Mouse (Mus musculus): ENCODE measurements around the gene Gpha2.
A peak's percentile ranks its signal among the peaks of the same experiment; 100 is the strongest.

Gene Gpha2

DNA sequence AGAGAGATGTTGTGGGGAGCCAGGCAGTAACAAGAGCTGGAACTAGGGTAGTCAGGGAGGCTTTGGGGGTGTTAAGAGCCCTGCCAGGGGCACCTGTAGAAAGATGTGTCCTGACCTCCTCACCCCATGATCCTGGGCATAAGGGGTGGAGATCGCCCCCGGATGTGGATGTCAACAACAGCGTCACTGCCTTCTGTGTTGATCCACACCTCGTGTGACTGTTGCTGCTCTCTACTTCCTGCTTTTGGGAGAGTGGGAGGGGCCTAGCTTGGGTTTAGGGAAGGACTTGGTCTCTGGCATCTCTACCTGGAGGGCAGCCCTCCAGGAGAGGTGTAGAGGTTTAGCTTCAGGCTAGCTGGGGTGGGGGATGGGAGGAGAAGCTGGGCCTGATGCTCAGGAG is 16.1 kb downstream of the Gpha2 start:
- DNase-seq = peak; percentile 58

DNA sequence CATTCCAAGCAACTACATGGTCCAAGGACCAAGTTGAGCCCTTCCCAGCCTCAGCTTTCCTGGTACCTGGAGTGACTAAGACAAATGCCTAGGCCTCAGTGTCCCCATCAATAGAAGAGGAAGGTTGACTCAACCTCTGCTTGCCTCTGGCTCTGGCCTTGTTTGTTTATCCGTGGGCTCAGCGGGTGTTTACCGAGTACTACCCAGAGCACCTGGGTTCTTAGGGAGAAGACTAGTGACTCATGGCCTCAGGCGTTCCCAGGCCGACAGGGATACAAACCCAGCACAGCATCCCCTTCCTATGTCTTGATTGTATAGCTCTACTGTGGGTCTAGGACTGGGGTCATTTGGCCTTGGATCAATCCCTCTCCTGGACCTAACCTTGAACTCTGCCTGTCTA is 17.0 kb downstream of the Gpha2 start:
- DNase-seq = no peak

DNA sequence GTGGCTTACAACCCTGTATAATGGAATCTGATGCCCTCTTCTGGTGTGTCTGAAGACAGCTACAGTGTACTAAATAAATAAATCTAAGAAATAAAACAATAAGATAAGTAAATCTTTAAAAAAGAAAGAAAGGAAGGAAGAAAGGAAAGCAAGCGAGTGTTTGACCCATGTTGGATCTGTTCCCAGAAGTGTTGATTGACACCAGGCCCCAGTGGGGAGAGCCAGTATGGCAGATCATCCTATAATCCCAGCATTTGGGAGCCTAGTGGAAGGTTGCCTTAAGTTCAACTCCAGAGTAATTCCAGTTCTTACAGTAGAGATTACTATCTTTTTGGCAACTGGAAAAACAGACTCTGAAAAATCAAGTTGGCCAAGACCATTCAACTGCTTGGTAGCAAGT is 19.6 kb downstream of the Gpha2 start:
- DNase-seq = no peak

DNA sequence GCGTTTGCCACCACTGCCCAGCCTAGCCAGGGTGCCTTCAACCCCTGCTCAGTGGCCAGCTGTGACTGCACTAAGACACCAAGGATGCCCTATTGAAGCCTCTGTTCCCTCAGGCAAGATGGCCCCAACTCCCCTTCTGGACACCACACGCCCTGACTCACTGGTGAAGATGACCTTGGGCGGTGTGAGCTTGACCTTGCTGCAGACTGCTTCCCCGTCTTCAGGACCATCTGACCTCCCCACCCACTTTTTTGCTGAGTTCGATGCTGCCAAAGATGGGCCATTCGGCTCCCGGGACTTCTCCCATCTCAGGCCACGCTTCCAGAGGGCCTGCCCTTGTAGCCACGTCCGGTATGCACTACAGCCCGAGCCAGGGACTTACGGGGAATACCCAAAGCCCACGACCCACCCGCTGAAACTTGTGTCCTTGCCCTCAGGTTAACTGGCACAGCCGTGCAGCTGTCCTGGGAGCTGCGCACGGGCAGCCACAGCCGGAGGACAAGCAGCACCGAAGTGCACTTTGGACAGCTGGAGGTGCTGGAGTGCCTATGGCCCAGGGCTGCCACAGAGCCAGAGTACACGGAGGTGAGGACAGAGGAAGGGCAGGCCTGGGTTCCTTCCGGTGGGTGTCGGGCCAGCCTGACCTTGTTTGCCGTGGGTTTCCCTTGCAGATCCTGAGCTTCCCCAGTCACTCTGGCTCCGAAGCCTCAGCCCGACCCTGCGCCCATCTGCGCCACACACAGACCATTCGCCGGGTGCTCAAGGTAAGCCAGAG is 21.5 kb downstream of the Gpha2 start:
- no peak for DNase-seq

DNA sequence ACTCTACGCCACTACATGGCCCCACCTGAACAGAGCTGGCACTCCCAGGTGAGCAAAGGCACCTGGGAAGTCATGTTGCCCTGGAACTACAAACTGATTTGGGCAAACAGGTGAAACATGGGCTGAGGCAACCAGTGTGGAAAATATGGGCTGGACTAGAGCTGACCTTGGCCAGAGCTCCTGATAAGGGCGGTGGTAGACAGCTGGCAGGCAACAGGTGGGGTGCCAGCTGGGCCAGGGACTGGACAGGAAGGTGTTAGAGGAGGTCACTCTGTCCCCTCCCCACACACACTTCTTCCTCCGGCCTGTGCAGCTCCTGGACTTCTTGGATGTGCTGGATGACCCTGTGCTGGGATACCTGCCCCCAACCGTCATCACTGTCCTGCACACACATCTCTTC is 26.8 kb downstream of the Gpha2 start:
- no peak for DNase-seq

DNA sequence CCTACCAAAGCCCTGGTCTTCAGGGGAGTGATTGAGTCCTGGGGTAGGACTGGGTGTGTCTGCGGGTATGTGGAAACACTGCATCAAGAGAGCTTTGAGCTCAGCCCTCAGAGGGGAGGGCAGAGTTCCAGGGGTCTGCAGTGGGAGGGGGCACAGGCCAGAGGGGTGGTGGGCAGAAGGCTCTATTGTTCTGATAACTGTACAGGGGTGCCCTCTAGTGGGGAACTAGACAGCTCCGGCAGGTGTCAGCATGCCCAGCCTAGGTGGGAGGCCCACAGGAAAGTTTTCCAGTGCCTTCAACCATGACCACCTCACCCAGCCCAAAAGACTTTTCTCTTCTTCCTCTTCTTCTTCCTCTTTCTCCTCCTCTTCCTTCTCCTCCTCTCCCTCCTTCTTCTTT is 34.2 kb downstream of the Gpha2 start:
- peak; percentile 67 for DNase-seq

DNA sequence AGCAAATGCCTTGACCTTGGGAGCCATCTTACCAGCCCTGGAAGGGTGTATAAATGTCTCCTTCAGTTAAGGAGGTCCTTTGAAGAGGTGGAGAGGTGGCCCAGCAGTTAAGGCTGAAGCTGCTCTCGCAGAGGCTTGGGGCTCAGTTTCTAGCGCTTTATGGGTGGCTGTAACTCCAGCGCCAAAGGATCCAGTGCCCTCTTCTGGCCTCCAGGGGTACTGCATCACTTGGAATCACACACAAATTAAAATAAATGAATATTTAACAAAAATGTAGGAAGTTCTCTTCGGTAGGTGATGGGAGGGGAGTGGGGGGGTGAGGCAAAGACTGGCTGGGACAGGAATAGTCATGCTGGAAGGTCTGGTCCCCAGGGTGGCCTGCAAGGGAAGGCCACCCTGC is 34.8 kb downstream of the Gpha2 start:
- no peak for DNase-seq

DNA sequence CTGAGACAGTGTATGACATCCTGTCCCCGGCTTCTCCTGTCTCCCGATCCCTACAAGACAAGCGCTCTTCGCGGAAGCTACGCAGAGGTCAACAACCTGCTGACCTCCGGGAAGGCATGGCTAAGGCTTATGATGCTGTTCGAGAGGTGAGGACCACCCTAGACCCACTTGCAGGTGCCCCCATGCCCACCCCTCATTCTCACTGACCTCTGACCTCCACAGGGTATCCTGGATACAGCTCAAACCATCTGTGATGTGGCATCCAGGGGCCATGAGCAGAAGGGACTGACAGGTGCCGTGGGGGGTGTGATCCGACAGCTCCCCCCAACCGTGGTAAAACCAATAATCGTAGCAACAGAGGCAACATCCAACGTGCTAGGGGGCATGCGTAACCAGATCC is 35.2 kb downstream of the Gpha2 start:
- no peak for DNase-seq

DNA sequence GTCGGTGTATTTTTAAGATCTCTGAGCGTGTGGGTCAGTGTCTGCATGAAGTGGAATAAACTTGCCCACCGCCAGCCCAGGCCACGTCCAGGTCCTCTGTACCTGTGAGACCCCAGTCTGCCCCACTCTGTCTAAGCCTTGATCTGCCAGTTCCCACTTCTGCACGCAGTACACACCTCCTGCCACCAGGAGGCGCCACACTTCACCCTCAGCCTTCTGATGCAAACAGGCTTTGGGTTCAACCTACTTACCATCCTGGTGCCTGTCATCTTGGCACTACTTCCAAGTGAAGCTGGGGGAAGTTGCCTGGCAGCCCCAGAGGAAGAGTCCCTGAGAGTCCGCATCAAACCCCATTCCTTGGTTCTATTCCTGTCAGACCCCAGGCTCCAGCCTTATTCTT is 36.0 kb downstream of the Gpha2 start:
- peak; percentile 78 for DNase-seq

DNA sequence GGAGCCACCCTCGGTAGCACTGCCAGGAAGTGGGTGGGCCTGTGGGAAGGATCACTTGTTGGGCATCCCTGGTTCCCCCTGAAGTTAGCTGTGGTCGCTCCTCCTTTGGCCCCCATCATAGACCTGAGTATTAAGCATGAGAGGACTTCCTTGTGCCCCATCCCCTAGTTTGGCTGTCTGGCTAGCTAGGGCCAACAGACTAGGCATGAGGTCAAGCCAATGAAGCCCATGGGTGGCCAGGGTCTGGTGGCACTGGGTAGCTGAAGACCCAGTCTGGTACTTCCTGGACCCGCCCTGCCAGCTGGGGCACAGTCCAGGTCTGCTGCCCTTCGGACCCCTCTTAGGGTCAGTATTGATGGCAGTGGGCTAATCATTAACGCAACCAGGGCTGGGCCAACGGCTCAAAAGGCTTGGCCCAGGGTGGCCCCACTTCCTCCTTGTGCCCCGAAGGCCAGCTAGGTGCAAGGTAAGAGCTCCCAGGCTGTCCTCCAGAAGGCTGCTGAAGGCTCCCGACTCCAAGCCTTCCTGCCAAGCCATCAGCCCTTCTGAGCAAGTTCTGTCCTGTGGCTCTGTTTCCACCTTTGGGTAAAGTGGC is 36.8 kb downstream of the Gpha2 start:
- no peak for DNase-seq

DNA sequence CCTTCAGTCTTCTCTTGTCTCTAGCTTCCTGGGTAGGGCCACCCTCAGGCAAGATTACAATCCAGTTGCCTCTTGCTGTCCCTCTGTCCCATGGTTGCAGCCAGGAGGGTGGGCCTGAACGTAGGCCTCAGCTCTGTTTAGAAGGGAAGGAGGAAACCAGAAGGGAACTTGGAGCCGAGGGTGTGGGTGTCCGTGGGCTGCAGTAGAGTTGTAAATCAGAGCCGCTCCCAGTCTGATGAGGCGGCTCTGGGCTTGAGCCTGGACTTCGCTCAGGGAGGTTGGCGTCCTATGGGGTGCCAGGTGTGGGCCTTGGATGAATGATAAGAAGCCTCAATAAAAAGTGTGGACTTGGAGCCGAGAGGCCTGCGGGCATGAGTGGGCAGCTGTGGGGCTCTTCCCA is 38.0 kb downstream of the Gpha2 start:
- DNase-seq = no peak

DNA sequence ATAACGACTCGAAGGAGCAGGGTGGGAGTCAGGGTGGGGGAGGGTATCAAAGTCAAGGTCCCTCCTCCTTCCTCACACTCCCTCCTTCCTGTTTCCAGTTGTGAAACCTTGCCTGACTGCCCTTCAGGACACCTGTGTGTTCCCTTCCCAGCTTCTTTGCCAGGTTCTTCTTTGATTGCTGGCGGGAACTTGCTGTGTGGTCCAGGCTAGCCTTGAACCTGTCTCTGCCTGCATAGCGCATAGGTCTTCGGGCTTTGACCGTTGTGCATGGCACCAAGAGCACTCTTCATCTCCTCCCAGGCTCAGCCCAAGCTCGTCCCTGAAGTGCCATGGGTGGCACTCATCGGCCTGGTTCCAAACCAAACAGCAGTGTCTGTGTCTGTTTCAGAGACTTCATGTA is 38.8 kb downstream of the Gpha2 start:
- DNase-seq = no peak

DNA sequence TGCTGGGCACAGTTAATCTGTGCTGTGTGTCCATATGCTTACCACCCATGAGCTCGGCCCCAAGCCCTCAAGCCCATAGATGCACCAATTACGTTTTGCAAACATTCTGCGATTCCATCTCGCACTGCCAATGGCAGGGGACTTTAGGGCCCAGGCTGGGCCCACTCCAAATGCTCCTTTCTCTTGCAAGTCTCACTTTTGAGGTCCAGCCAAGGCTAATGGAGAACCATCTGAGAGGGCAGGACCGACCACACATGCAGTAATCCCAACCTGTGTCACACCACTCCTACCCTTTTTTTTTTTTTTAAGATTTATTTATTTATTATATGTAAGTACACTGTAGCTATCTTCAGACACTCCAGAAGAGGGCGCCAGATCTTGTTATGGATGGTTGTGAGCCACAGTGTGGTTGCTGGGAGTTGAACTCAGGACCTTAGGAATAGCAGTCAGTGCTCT is 39.6 kb downstream of the Gpha2 start:
- no peak for DNase-seq

DNA sequence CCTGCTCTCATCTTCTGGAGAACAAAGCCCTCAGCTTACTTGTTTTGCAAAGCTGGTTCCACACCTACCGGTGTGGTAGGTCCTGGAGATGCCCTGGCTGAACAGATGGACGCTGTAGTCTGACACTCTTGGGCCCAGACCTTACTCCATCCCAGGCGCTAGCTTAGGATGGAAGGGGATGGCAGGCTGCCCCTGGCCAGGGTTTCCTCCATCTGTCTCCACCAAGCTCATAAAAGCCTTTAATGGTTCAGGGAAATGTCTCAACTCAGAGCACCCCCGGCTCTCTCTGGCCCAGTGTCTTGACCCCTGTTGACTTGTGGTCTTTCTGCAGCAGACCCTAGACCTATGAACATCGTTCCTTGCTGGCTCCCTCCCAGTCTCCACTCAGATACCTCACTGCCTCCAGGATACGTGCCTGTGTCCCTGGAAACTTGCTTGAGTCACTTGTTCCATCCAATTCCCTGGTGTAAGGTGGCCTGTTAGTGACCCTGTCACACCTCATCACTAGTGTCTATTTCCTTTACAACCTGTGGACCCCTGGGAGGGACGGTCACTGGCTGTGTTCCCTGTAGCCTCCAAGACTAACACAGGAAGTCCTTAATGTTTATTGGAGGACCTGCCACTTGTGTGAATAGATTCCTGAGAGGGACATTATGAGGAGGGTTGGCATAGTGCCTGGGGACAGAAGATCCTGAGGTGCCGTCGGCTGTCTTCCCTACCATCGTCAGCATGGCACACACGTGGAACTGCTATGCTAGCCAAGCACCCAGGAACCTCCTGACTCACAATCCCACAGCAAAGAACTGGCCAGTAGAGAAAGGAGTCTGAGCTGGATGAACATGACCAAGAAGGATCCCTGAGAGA is 41.4 kb downstream of the Gpha2 start:
- DNase-seq = no peak

DNA sequence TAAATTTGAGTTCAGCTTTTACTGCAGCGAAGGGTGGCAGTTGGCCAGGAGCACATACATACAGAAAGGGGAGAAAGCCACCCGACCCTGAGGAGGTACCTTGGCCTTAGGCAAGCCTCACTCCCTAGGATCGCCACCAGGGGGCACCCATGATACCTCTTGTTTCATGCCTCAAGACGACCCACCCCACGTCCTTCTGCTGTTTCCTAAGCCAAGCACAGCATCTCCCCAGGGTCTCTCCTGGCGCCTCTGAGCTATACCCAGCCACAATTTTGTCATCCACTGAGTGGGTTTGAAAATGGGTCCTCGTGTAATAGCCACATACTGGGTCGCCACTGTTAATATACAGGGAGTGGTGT is 42.0 kb downstream of the Gpha2 start:
- peak; percentile 91 for DNase-seq

DNA sequence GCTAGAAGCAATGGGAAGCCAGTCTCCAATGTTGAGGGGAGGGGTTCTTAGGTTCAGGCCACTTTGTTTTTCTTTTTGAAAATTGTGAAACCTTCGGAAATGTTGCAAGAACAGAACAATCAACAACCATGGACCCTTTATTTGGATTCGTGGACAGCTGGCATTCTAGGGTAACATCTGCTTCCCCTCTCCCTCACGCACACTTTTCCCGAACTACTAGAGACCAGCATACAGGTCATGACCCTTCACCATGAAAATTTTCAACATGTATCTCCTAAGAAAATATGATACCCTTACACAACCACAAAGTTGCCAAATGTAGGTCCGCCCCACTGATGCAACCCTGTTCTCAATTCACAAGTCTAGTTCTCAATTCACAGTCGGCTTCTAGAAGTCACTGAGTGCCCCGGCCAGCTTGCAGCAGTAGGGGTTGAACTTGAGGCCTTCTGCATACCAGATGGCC is 42.5 kb downstream of the Gpha2 start:
- DNase-seq = no peak

DNA sequence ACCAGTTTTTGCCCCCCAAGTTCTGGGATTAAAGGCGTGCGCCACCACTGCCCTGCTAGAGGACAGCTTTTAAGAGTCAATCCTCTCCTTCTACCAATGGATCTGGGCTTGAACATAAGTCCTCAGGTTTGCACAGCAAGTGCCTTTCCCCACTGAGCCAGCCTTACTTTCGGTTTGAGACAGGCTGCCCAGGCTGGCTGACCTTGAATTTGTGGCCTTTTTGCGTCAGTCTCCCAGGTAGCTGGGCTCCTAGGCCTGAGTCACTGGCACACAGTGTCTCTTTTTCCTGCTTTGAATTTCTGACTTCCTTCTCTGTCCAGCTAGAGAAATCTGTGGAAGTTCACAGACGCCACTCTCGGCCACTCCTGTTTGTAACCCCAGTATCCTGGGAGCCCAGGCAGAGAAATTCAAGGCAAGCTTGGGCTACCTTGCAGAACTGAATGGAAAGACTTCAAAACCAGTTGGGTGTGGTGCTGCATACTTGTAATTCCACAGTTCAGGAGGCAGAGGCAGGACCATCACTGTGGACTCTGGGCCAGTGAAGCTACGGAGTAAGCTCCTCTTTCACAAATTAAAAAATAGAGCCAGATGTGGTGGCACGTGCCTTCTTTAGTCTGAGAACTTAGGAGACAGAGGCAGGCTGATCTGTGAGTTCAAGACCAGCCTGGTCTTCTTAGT is 43.8 kb downstream of the Gpha2 start:
- no peak for DNase-seq

DNA sequence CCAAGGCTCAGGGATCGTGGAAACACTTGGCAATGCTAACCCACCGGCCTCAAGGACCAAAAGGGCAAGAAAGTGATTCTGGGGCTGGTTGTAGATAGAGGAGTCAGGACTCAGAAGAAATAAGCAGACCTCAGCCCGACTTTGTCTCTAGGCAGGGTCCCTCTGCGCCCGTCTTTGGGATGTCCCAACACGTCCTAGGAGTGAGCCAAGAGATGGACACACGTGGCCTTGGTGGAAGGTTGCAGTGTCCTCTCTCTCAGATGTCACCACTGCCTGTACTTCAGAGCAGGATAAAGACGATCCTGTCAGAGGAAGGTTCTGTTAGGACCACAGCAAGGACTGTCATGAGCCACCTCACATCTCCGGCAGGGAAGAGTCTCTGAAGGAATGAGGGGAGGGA is 44.5 kb downstream of the Gpha2 start:
- no peak for DNase-seq

DNA sequence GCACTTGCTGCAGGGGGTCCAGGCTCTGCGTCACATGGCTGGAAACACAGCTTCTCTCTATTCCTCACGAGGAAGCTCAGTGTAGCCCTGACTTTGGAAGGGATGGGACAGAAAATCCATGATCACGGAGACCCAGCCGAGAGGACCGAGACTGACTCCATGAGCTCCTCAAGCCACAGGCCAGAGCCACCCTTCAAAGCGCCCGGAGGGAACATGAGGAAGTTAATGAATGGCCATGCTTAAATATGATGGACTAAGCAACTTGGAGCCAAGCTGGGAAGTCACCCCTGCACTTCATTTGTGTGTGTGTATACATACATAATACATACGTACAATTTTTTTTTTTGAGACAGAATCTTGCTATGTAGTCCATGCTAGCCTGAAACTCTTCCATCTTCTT is 45.0 kb downstream of the Gpha2 start:
- no peak for DNase-seq

DNA sequence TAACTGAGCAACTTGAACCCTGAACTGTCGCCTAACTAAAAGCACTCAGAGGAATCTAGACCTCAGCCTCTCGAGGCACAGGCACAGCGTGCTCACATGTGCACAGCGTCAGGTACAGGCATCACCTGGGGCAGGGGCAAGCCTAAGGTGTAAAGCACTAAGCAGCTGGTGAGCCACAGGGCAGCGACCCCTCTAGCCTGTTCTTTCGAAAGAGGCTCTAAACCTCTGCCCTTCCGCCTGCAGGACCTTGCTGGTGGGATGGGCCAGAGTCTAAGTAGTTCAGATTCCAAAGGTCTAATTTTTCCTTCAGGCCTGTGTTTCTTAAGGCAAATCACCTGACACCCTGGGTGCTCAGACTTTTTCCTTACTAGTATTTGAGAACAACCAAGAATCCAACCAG is 45.9 kb downstream of the Gpha2 start:
- DNase-seq = no peak

DNA sequence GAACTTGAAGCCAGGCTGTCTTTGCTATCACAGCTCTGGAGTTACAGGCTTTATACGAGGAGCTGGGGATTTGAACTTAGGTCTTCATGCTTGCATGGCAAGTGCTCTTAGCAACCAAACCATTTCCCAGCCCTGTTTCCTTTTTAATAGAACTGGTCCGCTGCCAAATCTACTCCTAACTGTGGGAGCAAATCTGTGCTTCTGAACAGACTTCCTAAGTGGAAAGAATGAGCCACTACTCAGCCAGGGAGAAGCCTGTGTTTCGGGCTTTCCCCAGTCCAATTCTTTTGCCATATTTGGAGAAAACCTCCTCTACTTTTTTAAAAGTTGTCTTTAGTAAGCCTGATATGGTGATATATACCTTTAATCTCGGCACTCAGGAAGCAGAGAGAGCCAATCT is 46.6 kb downstream of the Gpha2 start:
- DNase-seq = no peak

DNA sequence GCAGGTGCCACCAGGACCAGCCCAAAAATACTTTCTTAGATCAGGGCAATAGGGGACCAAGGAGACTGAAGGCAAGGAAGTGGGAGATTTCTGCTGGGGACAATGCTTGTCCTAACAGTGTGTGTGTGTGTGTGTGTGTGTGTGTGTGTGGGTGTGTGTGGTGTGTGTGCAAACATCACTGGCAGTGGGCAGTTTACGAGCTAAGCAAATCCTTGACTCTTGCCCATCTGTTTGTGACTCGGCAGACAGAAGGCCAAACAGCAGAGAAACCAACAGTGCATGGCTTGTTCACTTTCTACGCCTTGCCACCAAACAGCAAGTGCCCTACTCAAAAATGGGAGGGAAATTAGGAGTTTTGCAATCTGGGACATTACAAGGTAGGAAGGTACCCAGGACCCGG is 47.4 kb downstream of the Gpha2 start:
- DNase-seq = no peak

DNA sequence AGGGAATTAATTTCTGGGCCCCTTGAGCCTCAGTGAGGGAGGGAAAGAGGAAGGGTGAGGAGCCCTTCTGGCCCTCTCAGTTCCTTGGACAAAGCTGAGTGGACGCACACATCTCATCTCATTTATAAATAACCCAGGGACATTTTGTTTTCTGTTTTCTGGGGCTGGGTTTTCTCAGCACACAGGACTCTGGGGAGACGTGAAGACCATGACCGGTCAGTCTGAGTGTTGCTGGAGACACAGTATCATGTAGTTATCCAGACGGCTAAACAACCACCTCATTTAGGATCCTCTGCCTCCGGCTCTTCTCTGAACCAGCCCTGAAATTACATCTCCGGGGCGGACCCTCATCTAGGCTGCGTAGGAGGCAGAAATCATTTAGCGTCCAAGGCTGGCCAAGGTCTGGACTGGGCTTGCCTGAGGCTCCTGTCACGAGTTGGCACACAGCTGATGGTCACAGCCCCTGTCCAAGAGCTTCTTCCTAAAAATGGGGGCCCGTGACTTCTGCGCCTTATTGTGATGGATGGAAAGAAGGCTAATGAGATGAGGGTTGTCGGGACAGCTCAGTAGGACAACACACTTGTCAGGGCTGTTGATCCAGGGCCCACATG is 47.9 kb downstream of the Gpha2 start:
- DNase-seq = no peak

Data from retina, postnatal 1 day (tissue).